Mouse (Mus musculus): Measurements from ENCODE around the gene Olfr224.
"Not testable (repeated sequence)": the region's sequence is repeated elsewhere in the genome, so short reads cannot be mapped to it uniquely, and the experiment has no call there.

The Olfr224 gene

GRCm38 (mm10) chr11:58570405-58570804 is at the start of gene Olfr224:
Gene Olfr224 (minus strand): TSS chr11:58570553.
- no peak for DNase-seq (ENCODE audit: extremely low read depth, low read depth, low spot score)

GRCm38 (mm10) chr11:58618793-58619192 is 48.4 kb upstream of the Olfr224 start:
- DNase-seq (ENCODE audit: extremely low read depth, low read depth, low spot score), result no peak

GRCm38 (mm10) chr11:58618369-58618768 is 48.0 kb upstream of the Olfr224 start:
- no peak for DNase-seq (ENCODE audit: extremely low read depth, low read depth, low spot score)

GRCm38 (mm10) chr11:58615975-58616374 is 45.6 kb upstream of the Olfr224 start, which contains the start of gene 2210407C18Rik:
Gene 2210407C18Rik (minus strand): TSS chr11:58616075.
- no peak for DNase-seq (ENCODE audit: extremely low read depth, low read depth, low spot score)

GRCm38 (mm10) chr11:58614526-58614925 is 44.2 kb upstream of the Olfr224 start:
- DNase-seq (ENCODE audit: extremely low read depth, low read depth, low spot score), result no peak

- DNase-seq (ENCODE audit: extremely low read depth, low read depth, low spot score), result no peak
These were observed 43.0 kb upstream of the Olfr224 start for GRCm38 (mm10) chr11:58613359-58613758.

- no peak for DNase-seq (ENCODE audit: extremely low read depth, low read depth, low spot score)
These were observed 36.7 kb upstream of the Olfr224 start for GRCm38 (mm10) chr11:58607030-58607429.

GRCm38 (mm10) chr11:58606177-58606919 is 36.0 kb upstream of the Olfr224 start:
- DNase-seq (ENCODE audit: extremely low read depth, low read depth, low spot score), result no peak

GRCm38 (mm10) chr11:58605228-58605627 is 34.9 kb upstream of the Olfr224 start:
- no peak for DNase-seq (ENCODE audit: extremely low read depth, low read depth, low spot score)

- DNase-seq (ENCODE audit: extremely low read depth, low read depth, low spot score), result no peak
These were observed 34.3 kb upstream of the Olfr224 start for GRCm38 (mm10) chr11:58604688-58605087.

- DNase-seq (ENCODE audit: extremely low read depth, low read depth, low spot score), result no peak
These were observed 32.6 kb upstream of the Olfr224 start for GRCm38 (mm10) chr11:58602800-58603560.

- no peak for DNase-seq (ENCODE audit: extremely low read depth, low read depth, low spot score)
These were observed 31.7 kb upstream of the Olfr224 start for GRCm38 (mm10) chr11:58602062-58602461.

GRCm38 (mm10) chr11:58597837-58598236 is 27.5 kb upstream of the Olfr224 start:
- DNase-seq (ENCODE audit: extremely low read depth, low read depth, low spot score), result no peak

GRCm38 (mm10) chr11:58594814-58595213 is 24.5 kb upstream of the Olfr224 start, which contains the start of gene Olfr324:
Gene Olfr324 (plus strand): TSS chr11:58595114.
- no peak for DNase-seq (ENCODE audit: extremely low read depth, low read depth, low spot score)

- DNase-seq (ENCODE audit: extremely low read depth, low read depth, low spot score), result no peak
These were observed 18.4 kb upstream of the Olfr224 start for GRCm38 (mm10) chr11:58588620-58589250.

- no peak for DNase-seq (ENCODE audit: extremely low read depth, low read depth, low spot score)
These were observed 17.6 kb upstream of the Olfr224 start for GRCm38 (mm10) chr11:58587898-58588348.

- no peak for DNase-seq (ENCODE audit: extremely low read depth, low read depth, low spot score)
These were observed 8.3 kb upstream of the Olfr224 start for GRCm38 (mm10) chr11:58578636-58579035.

GRCm38 (mm10) chr11:58577430-58577829 is 7.1 kb upstream of the Olfr224 start, which contains the start of gene Olfr325:
Gene Olfr325 (plus strand): TSS chr11:58577730.
- DNase-seq (ENCODE audit: extremely low read depth, low read depth, low spot score), result no peak

- no peak for DNase-seq (ENCODE audit: extremely low read depth, low read depth, low spot score)
These were observed 14.8 kb downstream of the Olfr224 start, which contains the start of gene Olfr328 for GRCm38 (mm10) chr11:58555536-58555935. Gene Olfr328 (minus strand): TSS chr11:58555636.

- no peak for DNase-seq (ENCODE audit: extremely low read depth, low read depth, low spot score)
These were observed 24.0 kb downstream of the Olfr224 start, which contains the start of gene Olfr329-ps for GRCm38 (mm10) chr11:58546322-58546721. Gene Olfr329-ps (minus strand): TSS chr11:58546422.

GRCm38 (mm10) chr11:58534736-58535135 is 35.6 kb downstream of the Olfr224 start, which contains the start of gene Olfr330:
Gene Olfr330 (minus strand): TSS chr11:58534836.
- not testable (repeated sequence) for DNase-seq (ENCODE audit: extremely low read depth, low read depth, low spot score)

Measured in fat pad, adult 2 months (tissue).